Mouse (Mus musculus): ENCODE measurements at regions not wholly inside any gene's neighbourhood (a gene's known extent, or its start where the extent isn't known, plus 50 kb on each side); places are given as distances from the start of the nearest gene placed in this dataset.

DNA sequence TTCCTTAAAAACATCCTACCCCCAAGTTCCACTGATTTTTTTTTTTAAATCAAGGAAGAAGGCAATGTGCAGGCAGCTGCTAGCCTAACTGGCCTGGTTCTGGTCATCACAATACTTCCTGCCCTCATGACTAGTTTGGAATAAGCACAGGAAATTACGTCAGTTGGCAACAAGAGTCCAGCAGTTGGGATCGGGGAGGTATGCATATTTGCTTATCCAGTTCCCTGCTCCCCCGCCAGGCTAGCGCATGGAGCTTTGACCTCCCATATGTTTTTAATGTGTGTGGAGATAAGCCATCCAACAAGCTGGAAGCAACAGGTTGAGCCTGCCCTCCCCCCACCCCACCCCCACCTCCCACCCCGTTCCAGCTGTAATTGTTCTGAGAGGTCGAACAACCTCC, 105.7 kb upstream of the Lrig1 start:
- TF ChIP-seq CTCF (IDR thresholded peaks at IDR 0.05; ENCODE audit: extremely low read depth, insufficient read depth, low read length) (no peak), POLR2A (IDR thresholded peaks at IDR 0.05; ENCODE audit: extremely low read depth, insufficient read depth, low read length) (no peak)

All from cortical plate, adult 2 months (tissue).